Mouse (Mus musculus): ENCODE measurements around the gene Pbx2. TPM values are rescaled to one million over a fixed set of nuclear protein-coding genes. Genes with fewer than 3 reads are reported as not detected.

Gene Pbx2
- total RNA-seq, 2 experiments from 2014 or later, result 61.7 to 63.6 TPM

GRCm38 (mm10) chr17:34599891-34600290 is 8.8 kb downstream of the Pbx2 start:
- DNase-seq (ENCODE audit: low spot score in 2 of 2), result no peak

- DNase-seq (ENCODE audit: low spot score in 2 of 2), result no peak
Observed at GRCm38 (mm10) chr17:34601796-34602195, 10.7 kb downstream of the Pbx2 start.

- DNase-seq (ENCODE audit: low spot score in 2 of 2), result peak; percentile 79 to 91
Observed at GRCm38 (mm10) chr17:34603375-34604060, 12.5 kb downstream of the Pbx2 start, which contains the start of gene Rnf5. Gene Rnf5 (minus strand): TSS chr17:34603690.

- DNase-seq (ENCODE audit: low spot score in 2 of 2), result peak; percentile 94 to 99
Observed at GRCm38 (mm10) chr17:34604061-34604508, 13.0 kb downstream of the Pbx2 start, which contains the start of gene Agpat1. Gene Agpat1 (plus strand): TSS chr17:34604262.

GRCm38 (mm10) chr17:34604511-34605237 is 13.6 kb downstream of the Pbx2 start:
- peak in 1 of 2 experiments; percentile 33 for DNase-seq (ENCODE audit: low spot score in 2 of 2)

- DNase-seq (ENCODE audit: low spot score in 2 of 2), result peak; percentile 88 to 94
Observed at GRCm38 (mm10) chr17:34605609-34606008, 14.5 kb downstream of the Pbx2 start.

GRCm38 (mm10) chr17:34606186-34607039 is 15.3 kb downstream of the Pbx2 start:
- DNase-seq (ENCODE audit: low spot score in 2 of 2), result no peak

GRCm38 (mm10) chr17:34607997-34608396 is 16.9 kb downstream of the Pbx2 start:
- no peak for DNase-seq (ENCODE audit: low spot score in 2 of 2)

- DNase-seq (ENCODE audit: low spot score in 2 of 2), result no peak
Observed at GRCm38 (mm10) chr17:34611050-34611449, 20.0 kb downstream of the Pbx2 start.

- no peak for DNase-seq (ENCODE audit: low spot score in 2 of 2)
Observed at GRCm38 (mm10) chr17:34613054-34613645, 22.1 kb downstream of the Pbx2 start.

GRCm38 (mm10) chr17:34613830-34614229 is 22.8 kb downstream of the Pbx2 start:
- DNase-seq (ENCODE audit: low spot score in 2 of 2), result no peak

- no peak for DNase-seq (ENCODE audit: low spot score in 2 of 2)
Observed at GRCm38 (mm10) chr17:34615871-34616270, 24.8 kb downstream of the Pbx2 start, which contains the start of gene Egfl8. Gene Egfl8 (minus strand): TSS chr17:34615971.

GRCm38 (mm10) chr17:34618999-34619398 is 27.9 kb downstream of the Pbx2 start:
- peak in 1 of 2 experiments; percentile 52 for DNase-seq (ENCODE audit: low spot score in 2 of 2)

- DNase-seq (ENCODE audit: low spot score in 2 of 2), result no peak
Observed at GRCm38 (mm10) chr17:34621006-34621405, 29.9 kb downstream of the Pbx2 start.

- DNase-seq (ENCODE audit: low spot score in 2 of 2), result no peak
Observed at GRCm38 (mm10) chr17:34623161-34623560, 32.1 kb downstream of the Pbx2 start.

GRCm38 (mm10) chr17:34624981-34625380 is 33.9 kb downstream of the Pbx2 start:
- DNase-seq (ENCODE audit: low spot score in 2 of 2), result no peak

GRCm38 (mm10) chr17:34626062-34626772 is 35.2 kb downstream of the Pbx2 start:
- no peak for DNase-seq (ENCODE audit: low spot score in 2 of 2)

- no peak for DNase-seq (ENCODE audit: low spot score in 2 of 2)
Observed at GRCm38 (mm10) chr17:34626773-34627092, 35.7 kb downstream of the Pbx2 start.

GRCm38 (mm10) chr17:34627093-34627942 is 36.3 kb downstream of the Pbx2 start:
- peak; percentile 61 to 65 for DNase-seq (ENCODE audit: low spot score in 2 of 2)
